Mouse (Mus musculus): ENCODE measurements around the gene Atxn1.

GRCm38 (mm10) chr13:45934841-45935240 lies 30.0 kb downstream of the Atxn1 start:
- TF ChIP-seq CTCF (IDR thresholded peaks at IDR 0.05; ENCODE audit: borderline replicate concordance, insufficient read depth, low read length) (no peak), POLR2A (IDR thresholded peaks at IDR 0.05; ENCODE audit: low read depth, low read length) (no peak)
